Mouse (Mus musculus): ENCODE results near the gene Il3.

- TF ChIP-seq CTCF (IDR thresholded peaks at IDR 0.05; ENCODE audit: low read depth) = no peak
- TF ChIP-seq EP300 (IDR thresholded peaks at IDR 0.05; ENCODE audit: low read depth) = no peak
Observed at GRCm38 (mm10) chr11:54223637-54224474, 43.2 kb downstream of the Il3 start.

All from liver, embryonic 14.5 days (tissue).